Mouse (Mus musculus): ENCODE results near the gene Hk3. TPM values are rescaled to one million over a fixed set of nuclear protein-coding genes. Genes with fewer than 3 reads are reported as not detected.

Hk3 gene
- total RNA-seq, 2 experiments from 2014 or later = 0.87 to 0.89 TPM

DNA sequence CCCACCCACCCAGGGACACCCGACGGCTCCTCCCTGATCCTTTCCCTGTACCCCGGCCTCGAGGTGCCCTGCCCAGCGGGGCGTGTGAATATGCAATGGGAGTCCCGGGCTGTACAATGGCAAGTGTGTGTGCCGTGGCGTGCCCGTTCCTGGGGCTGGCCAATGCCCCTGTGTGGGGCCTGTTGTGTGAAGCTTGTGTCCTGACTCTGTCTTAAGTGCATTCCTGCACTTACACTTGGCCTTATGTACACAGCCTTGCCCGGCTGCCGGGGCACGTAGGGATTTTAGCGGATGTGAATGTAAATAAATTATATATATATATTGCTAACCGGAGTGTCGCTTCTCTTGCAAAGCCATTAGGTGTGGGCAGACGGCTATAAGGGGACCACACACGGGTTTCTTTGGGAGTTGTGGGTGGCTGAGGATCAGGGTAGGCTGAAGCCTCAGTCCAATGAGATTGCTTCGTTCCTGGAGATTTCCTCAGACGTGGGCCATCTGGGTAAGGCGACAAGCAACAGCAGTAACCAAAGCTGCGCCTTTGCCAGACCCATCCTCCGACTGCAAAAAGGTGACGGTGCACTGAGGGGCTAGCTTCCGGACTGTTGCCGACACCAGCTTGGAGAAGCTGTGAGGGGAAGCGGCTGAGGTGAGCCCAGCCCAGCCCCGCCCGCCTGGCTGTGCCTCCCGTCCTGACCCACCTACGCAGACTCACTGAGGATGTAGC is 15.3 kb downstream of the Hk3 start:
- DNase-seq = no peak
- intact Hi-C loops (cut with DNase I) = no loop called here

DNA sequence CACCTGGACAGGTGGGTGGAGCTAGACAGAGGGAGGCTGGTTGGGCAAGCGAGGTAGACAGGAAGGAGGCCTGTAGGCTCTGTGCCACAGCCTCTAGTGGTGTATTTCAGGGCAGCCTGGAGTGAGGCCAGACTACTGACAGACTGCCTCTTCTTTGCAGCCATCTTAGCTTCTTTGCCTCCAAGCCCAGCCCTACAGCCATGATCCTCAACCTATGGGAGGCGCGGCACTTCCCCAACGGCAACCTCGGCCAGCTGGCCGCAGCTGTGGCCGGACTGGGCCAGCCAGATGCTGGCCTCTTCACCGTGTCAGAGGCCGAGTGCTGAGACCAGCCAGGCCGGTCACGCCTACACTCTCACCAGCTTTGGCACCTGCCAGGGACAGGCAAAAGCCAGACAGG is 16.5 kb downstream of the Hk3 start:
- peak; percentile 31 to 42 for DNase-seq
- intact Hi-C loops (cut with DNase I) = no loop called here

GRCm38 (mm10) chr13:55002090-55002489 is 19.1 kb downstream of the Hk3 start:
- DNase-seq = no peak
- intact Hi-C loops (cut with DNase I) = no loop called here

DNA sequence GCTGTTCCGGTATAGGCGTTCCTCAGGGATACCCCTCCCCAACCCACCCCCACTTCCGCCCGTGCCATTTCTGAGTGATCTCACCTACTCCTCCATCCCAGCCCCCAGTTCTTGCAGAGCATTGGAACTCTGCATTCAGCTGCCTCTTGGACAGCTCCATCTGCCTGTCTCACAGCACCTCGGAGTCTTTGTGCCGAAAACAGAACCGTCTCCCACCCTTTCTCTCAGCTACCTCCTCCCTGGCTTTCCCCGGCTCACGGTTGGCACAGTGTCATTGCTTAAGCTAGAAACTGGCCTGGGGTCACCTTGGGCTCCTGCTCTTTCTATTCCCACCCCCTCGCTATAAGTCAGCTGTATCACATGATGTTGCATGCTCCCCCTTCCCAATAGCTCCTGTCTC is 20.8 kb downstream of the Hk3 start:
- intact Hi-C loops (cut with DNase I) = no loop called here
- DNase-seq = no peak

DNA sequence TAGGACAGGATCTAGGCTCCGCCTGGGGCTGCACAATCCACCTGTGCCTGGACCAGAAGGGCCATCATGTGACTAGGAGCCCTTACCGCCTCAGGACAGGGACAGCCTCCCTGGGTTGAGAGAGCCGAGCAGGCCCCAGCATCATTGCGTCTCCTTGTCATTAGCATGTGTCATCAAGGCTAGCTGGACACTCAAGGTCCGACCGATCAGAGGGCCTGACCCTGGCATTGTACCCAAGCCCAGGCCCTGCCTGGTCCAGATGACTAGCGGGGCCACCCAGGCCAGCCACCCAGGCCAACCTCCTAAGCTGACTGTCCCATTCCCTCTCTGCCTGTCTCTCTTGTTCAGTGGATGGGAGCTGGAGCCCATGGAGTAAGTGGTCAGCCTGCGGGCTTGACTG is 23.6 kb downstream of the Hk3 start:
- intact Hi-C loops (cut with DNase I) = no loop called here
- DNase-seq = no peak

DNA sequence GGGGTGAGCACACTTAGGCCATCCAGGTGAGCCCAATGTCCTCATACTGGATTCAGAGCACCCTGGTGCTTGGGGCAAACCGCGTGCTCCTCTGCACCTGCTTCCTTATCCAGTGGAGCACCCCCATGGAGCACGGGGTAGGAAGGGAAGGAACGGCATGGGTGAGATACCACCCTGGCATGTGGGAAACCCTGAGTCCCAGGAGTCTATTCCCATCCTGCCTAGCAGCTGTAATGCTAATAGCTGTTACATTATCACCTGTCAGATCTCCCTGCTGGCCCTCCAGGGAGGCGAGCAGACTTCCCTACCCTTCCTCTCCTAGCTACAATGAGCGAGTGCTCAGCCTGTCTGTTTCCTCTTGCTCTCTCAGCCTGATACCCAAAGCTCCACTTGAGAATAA is 26.0 kb downstream of the Hk3 start:
- no peak for DNase-seq
- intact Hi-C loops (cut with DNase I) = no loop called here

- intact Hi-C loops (cut with DNase I) = no loop called here
- DNase-seq = peak in 1 of 2 experiments; percentile 11
Observed at GRCm38 (mm10) chr13:54994576-54994975, 26.6 kb downstream of the Hk3 start.

DNA sequence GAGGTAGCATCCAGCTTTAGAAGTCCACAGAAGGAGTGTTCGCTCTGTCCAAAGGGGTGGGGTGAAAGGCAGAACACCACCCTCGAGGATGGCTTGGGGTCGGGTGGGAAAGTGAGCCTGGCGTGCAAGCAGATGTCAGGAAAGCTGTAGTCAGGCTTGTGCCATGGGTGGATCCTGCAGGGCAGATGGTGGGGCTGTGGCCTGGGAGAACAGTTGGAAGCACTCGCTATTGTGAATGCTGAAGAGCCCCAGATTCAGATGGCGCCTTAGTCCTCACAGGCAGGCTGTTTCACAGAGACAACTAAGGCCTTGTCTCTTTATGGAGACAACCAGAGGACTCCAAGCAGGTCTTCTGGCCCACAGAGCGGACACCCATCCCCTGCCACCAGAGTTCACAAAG is 29.0 kb downstream of the Hk3 start:
- DNase-seq = no peak
- intact Hi-C loops (cut with DNase I) = no loop called here

DNA sequence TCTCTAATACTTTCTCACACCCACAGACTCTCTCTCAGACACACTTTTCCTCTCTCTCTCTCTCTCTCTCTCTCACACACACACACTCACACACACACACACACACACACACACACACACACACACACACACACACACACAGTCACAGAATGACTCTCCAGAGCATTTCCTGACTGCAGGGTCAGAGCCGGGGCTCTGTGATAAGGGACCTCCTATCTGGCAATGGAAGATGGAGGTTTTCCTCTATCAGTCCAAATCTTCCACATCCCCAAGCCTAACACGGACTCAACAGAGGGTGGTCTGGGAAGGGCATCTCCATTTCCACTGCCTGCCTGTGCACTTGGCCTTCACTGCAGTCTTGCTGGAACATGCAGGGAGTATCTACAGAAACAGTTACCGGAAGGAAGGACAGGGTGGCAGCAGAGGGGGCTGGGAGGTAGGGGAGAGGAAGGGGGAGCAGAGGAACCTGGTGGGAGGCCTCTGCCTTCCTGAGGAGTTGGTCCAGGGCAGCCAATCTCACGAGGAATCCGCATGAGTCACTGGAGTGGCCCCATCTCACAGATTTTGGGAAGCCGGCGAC is 32.9 kb downstream of the Hk3 start:
- no peak for DNase-seq
- intact Hi-C loops (cut with DNase I) = no loop called here

DNA sequence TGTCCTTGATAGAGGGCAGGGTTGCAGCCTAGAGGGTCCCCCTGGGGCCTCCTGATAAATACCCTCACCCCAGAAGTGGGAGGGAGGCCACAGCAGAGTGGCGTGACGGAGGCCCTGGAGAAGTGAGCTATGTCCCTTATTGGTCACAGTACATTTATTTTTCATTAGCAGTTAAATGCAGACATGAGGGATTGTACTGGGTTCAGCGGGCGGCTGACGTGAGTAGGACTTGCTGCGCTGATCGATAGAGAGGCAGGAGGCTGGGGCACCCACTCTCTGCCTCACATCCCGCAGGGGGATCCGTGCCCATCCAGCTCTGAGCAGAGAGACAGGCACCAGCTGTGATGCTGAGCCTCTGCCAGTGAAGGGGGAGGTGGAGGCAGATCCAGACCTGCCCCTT is 33.8 kb downstream of the Hk3 start:
- no peak for DNase-seq
- intact Hi-C loops (cut with DNase I) = no loop called here

DNA sequence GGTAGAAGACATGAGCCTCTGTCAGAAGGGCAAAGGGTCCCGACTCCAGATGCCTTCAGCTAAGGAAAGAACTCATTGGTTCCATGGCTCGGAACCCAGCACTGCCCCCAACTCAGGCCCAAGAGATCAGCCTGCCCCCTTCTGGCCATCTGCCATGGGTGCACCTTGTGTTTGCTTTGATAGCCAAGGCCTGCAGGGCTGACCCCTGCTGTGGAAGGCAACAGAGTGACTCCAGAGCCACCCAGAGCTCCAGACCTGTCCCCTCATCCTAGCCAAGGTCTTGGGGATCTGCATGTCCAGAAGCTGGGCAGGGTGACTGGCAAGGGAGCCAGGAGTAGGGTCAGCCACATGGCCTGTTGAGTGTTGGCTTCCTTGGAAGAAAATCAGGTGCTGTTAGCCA is 37.6 kb downstream of the Hk3 start:
- DNase-seq = no peak
- intact Hi-C loops (cut with DNase I) = no loop called here

GRCm38 (mm10) chr13:54983001-54983400 is 38.2 kb downstream of the Hk3 start:
- DNase-seq = no peak
- intact Hi-C loops (cut with DNase I) = no loop called here

DNA sequence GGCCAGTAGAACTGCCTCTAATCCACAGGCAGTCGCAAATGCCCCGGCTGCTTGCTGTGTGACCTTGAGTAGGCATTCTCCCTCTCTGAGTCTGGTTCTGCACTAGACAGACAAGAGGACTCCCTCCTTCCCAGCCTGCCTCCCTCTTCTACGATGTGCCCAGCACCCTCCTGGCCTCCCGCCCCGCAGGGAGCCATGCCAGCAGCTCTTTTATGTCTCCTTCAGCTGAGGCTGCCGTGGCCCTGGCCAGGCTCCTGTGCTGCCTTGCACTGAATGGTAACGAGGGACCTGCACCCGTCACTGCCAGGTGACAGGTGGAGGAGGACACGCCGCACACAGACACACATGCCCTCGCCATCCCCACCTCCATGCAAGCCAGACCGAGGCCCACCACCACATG is 40.2 kb downstream of the Hk3 start:
- intact Hi-C loops (cut with DNase I) = no loop called here
- no peak for DNase-seq

DNA sequence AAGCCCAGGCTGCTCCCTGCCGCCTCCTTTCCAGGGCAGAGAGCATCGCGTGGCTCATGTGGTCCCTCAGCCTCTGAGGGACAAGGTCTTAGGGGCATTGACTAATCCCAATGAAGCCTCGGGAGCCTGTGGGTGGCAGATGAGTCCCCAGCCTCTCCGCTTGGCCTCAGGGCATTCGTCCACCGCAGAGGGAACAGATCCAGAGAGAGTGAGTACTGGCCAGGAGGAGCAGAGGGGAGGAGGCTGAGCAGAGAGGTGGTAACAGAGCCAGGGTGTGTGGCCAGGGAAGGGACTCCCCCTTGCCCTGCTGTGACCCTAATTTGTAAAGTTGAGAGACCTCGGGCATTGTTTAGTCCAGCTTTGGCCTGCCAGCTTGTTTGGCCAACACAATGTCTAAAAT is 42.4 kb downstream of the Hk3 start:
- intact Hi-C loops (cut with DNase I) = no loop called here
- no peak for DNase-seq

- intact Hi-C loops (cut with DNase I) = no loop called here
- no peak for DNase-seq
Observed at GRCm38 (mm10) chr13:54975546-54975945, 45.6 kb downstream of the Hk3 start.

- peak; percentile 60 to 75 for DNase-seq
- intact Hi-C loops (cut with DNase I) = loop anchor here (2.0 kb wide), 1 partner anchor 22 kb away; the partner anchor contains the start of gene Unc5a
Observed at GRCm38 (mm10) chr13:54970521-54971247, 50.5 kb downstream of the Hk3 start.

GRCm38 (mm10) chr13:54969513-54969912 is 51.7 kb downstream of the Hk3 start:
- intact Hi-C loops (cut with DNase I) = no loop called here

DNA sequence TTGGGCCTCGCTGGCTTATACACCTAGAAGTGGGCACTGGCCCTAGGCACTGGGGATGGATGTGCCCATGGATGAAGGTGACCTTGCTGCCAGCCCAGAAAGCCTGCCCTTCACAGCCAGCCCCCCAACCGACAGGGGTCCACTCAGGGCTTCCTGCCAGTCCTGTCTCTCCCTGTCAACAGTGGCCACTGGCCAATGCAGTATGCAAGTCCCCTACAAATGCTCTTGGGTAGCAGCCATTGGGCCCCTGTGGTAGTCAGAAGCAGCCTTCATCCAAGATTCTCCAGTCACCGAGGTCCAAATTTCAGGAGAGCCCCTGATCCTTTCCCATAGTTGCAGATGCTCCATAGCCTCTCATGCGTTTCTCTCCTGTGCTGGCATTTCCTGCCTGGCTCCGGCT is 52.5 kb downstream of the Hk3 start:
- DNase-seq = no peak

More at GRCm38 (mm10) chr13:54969513-54969912, 51.7 kb downstream of the Hk3 start:
- DNase-seq = no peak

DNA sequence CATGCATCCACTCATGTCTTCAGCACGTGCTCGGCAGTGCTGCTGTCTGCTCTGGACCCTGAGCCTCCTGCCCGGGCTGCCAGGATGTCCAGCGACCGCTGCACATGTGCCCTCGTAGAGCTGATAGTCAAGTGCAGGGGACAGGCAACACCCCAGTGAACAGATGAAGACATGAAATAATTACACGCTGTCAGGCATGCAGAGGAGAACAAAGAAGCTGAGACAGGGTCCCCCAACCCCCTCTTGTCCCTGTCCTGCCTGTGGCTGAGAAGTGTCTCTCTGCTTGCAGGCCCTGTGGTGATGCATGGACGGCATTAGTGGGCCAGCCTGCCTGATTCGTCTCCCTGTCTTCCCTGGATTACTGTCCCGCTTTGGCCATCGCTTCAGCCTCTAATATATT is 53.7 kb downstream of the Hk3 start:
- intact Hi-C loops (cut with DNase I) = no loop called here
- DNase-seq = no peak

More for the DNA sequence above, 52.5 kb downstream of the Hk3 start:
- intact Hi-C loops (cut with DNase I) = no loop called here

- intact Hi-C loops (cut with DNase I) = no loop called here
- DNase-seq = no peak
Observed at GRCm38 (mm10) chr13:54965256-54965655, 55.9 kb downstream of the Hk3 start.

DNA sequence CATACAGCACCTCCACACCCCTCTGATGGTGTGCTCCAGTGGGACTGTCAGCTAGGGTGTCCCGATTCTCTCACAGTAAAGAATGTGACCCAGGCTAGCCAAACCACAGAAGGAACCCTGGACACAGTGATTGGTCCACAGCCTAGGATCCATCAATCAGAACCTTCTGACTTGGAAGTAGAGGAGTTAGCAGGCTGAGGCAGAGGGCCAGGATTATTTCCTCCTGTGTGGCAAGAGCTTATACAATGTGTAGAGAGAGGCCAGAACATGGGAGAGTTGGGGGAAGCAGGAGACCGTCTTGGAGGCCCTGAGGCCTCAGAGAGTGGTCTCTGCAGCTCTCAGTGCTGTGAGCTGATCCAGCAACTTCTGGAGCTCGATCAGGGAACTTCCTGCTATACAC is 60.7 kb downstream of the Hk3 start:
- DNase-seq = no peak
- intact Hi-C loops (cut with DNase I) = no loop called here

DNA sequence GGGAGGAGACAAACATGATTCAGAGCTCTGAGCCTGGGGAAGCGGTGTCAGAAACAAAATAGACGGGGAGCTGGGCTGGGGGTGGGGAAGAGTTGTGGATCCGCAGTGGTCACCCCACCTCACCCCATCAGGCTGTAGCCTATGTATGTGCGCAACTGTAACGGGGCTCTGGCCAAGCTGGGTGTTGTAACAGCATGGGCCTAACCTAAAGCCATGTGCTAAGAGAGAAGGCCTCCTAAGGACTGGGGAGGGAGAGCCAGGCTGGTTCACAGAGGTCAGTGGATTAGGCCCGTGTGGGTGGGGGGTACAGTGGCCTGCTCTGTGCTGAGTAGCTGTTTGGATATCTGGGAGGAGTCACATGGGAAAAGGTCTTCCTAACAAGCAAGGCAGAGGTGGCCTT is 61.3 kb downstream of the Hk3 start:
- intact Hi-C loops (cut with DNase I) = no loop called here
- DNase-seq = no peak
